Mouse (Mus musculus) heart, embryonic 14.5 days (tissue): ENCODE measurements around the gene Rbm3. TPM values are rescaled to one million over a fixed set of nuclear protein-coding genes. Genes with fewer than 3 reads are reported as not detected.
A peak's percentile ranks its signal among the peaks of the same experiment; 100 is the strongest.

Experiments
- ATAC-seq: fragments of 200-750 bp; cut with Nextera tagmentation; 2 replicates; pipeline ENCODE4 v1.8.0; 2017; ENCODE audit warnings: low read depth, moderate TSS enrichment; ENCODE audit not compliant: insufficient number of reproducible peaks, insufficient read depth, low FRiP score
- H3K27ac ChIP-seq, 2 experiments: fragments of 200-500 bp in 1 of 2; fragments of 300-500 bp in 1 of 2; sonication (generic) in 1 of 2; replicated peaks in 1 of 2; 2 replicates each; pipeline ENCODE4 v1.5.1; 2012 to 2014; ENCODE audit warnings: low read depth in 2 of 2, low read length in 2 of 2, control low read depth in 1 of 2, mild to moderate bottlenecking in 1 of 2, mixed read lengths in 1 of 2; ENCODE audit not compliant: control insufficient read depth in 1 of 2, insufficient read depth in 1 of 2
- H3K27me3 ChIP-seq: fragments of 300-500 bp; sonication (generic); 2 replicates; pipeline ENCODE4 v1.6.1; 2014; ENCODE audit warnings: mild to moderate bottlenecking, low read length, control low read depth; ENCODE audit not compliant: control insufficient read depth, insufficient read depth
- H3K36me3 ChIP-seq: fragments of 300-500 bp; sonication (generic); 2 replicates; pipeline ENCODE4 v1.6.1; 2014; ENCODE audit warnings: mild to moderate bottlenecking, control low read depth, low read length, mixed read lengths; ENCODE audit not compliant: control insufficient read depth, insufficient read depth
- H3K4me1 ChIP-seq, 2 experiments: fragments of 200-500 bp in 1 of 2; fragments of 300-500 bp in 1 of 2; sonication (generic) in 1 of 2; 2 replicates each; pipeline ENCODE4 v1.6.1; 2012 to 2014; ENCODE audit warnings: low read length in 2 of 2, control low read depth in 1 of 2, mixed read lengths in 1 of 2; ENCODE audit not compliant: control insufficient read depth in 2 of 2, insufficient read depth in 2 of 2
- H3K4me2 ChIP-seq: fragments of 300-500 bp; sonication (generic); 2 replicates; pipeline ENCODE4 v1.6.1; 2014; ENCODE audit warnings: mild to moderate bottlenecking, low read length
- H3K4me3 ChIP-seq, 2 experiments: fragments of 200-500 bp in 1 of 2; fragments of 300-500 bp in 1 of 2; sonication (generic) in 1 of 2; 2 replicates each; pipeline ENCODE4 v1.5.1; 2012 to 2014; ENCODE audit warnings: low read length in 2 of 2, mild to moderate bottlenecking in 2 of 2, control low read depth in 1 of 2, low read depth in 1 of 2, moderate library complexity in 1 of 2; ENCODE audit not compliant: control insufficient read depth in 1 of 2, insufficient read depth in 1 of 2
- H3K9ac ChIP-seq: fragments of 300-500 bp; sonication (generic); 2 replicates; pipeline ENCODE4 v1.6.1; 2014; ENCODE audit warnings: mild to moderate bottlenecking, low read length
- H3K9me3 ChIP-seq: fragments of 300-500 bp; sonication (generic); 2 replicates; pipeline ENCODE4 v1.6.1; 2016; ENCODE audit warnings: low read length, control low read depth; ENCODE audit not compliant: control insufficient read depth
- WGBS: fragments of 180-500 bp; shearing (Covaris S2); extraction: QIAGEN DNeasy Blood & Tissue Kit; methylation state at CpG from one replicate; pipeline ENCODE4 v1.1.7; 2014; 5-methylcytosine and 5-hydroxymethylcytosine counted together
- polyA plus RNA-seq: library from polyadenylated mRNA; unstranded; fragments of >200 nt; fragmentation: Nextera tagmentation; extraction: Ambion mirVana; gene quantifications from 2 replicates; pipeline ENCODE4 v1.2.1, GENCODE M21; 2014

The Rbm3 gene
- polyA plus RNA-seq, 1 experiment from 2014 or later, result 317 TPM

DNA sequence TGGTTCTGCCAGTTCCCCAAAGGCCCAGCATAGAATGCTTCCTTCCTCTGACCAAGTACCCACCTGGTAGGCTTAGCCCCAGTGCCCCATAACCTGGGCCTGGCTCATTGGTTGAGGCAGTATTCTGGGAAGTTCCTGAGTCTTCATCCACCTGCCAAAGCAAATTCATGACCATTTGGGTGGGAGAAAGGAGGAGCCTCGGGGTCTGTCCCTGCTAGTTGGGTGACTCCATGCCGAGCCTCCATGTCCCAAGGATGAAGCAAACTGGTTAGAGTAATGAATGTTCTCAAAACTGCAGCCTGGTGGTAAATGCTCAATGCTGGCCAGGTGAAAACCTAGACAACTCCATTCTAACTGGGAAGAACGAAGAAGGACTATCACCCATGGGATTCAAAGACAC is 4.6 kb downstream of the Rbm3 start:
- H3K27me3 ChIP-seq, result no peaks in the 10 kb centered on the region
- no peak overlapping the region for H3K4me2 ChIP-seq
- ATAC-seq, result no peak
- H3K9me3 ChIP-seq, result no peaks in the 10 kb centered on the region
- H3K4me1 ChIP-seq, result peaks cover 4 to 6% of the 10 kb centered on the region in 2 experiments; a peak in 2 of 4 replicates
- H3K36me3 ChIP-seq, result peaks cover 61% of the 10 kb centered on the region
- no peak overlapping the region for H3K27ac ChIP-seq
- no peak overlapping the region for H3K9ac ChIP-seq
- no peak overlapping the region for H3K4me3 ChIP-seq
- 66% methylated on average over 3 of the region's 3 CpGs for WGBS

DNA sequence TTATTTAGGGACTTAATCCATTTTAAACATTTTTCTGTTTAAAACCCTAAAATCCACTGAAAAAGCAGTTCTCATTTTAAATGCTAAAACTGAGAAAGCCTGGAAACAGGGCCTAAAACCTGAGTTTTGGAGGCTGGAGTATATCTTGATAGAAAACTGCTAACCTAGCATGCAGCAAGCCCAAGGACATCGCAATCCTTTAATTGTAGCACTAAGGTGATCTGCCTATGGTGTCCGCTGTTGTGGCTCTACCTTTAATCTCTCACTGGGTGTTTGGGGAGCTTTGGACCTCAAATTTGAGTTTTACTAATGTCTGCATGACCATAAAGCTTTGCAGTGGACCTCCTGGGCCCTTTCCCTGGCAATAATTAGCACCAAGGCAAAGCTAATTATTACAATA is 5.2 kb downstream of the Rbm3 start:
- H3K36me3 ChIP-seq, result peaks cover 61% of the 10 kb centered on the region
- H3K27me3 ChIP-seq, result no peaks in the 10 kb centered on the region
- H3K9ac ChIP-seq, result no peak overlapping the region
- no peaks in the 10 kb centered on the region for H3K9me3 ChIP-seq
- H3K4me2 ChIP-seq, result no peak overlapping the region
- WGBS, result 95% methylated on average over 2 of the region's 2 CpGs
- no peak for ATAC-seq
- H3K4me3 ChIP-seq, result no peak overlapping the region
- peaks cover 4 to 6% of the 10 kb centered on the region in 2 experiments; a peak in 2 of 4 replicates for H3K4me1 ChIP-seq
- no peak overlapping the region for H3K27ac ChIP-seq

DNA sequence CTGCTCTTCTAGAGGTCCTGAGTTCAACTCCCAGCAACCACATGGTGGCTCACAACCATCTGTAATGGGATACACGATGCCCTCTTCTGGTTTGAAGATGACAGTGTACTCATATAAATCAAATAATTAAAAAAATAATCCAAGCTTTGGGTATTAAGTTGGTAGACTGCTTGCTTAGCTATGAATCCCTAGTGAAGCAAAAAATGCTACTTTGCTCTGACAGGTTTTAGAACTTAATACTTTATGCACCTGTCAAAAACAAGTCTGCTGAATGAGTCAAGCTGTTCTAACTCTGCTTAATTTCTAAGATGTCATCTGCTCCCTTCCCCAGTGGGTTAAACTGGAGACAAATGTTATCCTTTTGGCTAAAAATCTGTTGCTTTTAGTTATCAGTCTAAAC is 6.2 kb downstream of the Rbm3 start:
- no peak overlapping the region for H3K4me2 ChIP-seq
- H3K27me3 ChIP-seq, result no peaks in the 10 kb centered on the region
- no peak overlapping the region for H3K9ac ChIP-seq
- 53% methylated on average over 1 of the region's 1 CpGs for WGBS
- ATAC-seq, result no peak
- H3K36me3 ChIP-seq, result peaks cover 60% of the 10 kb centered on the region
- no peak overlapping the region for H3K27ac ChIP-seq
- no peak overlapping the region for H3K4me3 ChIP-seq
- no peaks in the 10 kb centered on the region for H3K9me3 ChIP-seq
- peaks cover 4 to 6% of the 10 kb centered on the region in 2 experiments; a peak in 2 of 4 replicates for H3K4me1 ChIP-seq

DNA sequence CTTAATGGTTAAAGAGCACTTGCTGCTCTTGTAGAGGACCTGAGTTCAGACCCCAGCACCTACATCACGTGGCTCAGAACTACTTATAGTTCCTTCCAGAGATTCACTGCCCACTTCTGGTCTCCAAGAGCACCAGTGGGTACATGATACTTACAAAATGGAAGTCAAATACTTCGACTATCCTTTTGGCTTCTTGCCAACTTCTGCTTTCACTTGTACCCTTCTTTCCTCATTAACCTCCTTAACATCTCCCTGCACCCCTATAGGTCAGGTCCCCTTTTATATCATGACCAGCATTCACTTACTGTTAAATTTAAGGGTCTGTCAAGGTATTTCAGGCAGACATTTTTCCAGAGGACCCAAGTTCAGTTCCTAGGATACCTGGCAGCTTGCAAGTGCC is 9.8 kb downstream of the Rbm3 start:
- ATAC-seq, result no peak
- H3K27me3 ChIP-seq, result no peaks in the 10 kb centered on the region

DNA sequence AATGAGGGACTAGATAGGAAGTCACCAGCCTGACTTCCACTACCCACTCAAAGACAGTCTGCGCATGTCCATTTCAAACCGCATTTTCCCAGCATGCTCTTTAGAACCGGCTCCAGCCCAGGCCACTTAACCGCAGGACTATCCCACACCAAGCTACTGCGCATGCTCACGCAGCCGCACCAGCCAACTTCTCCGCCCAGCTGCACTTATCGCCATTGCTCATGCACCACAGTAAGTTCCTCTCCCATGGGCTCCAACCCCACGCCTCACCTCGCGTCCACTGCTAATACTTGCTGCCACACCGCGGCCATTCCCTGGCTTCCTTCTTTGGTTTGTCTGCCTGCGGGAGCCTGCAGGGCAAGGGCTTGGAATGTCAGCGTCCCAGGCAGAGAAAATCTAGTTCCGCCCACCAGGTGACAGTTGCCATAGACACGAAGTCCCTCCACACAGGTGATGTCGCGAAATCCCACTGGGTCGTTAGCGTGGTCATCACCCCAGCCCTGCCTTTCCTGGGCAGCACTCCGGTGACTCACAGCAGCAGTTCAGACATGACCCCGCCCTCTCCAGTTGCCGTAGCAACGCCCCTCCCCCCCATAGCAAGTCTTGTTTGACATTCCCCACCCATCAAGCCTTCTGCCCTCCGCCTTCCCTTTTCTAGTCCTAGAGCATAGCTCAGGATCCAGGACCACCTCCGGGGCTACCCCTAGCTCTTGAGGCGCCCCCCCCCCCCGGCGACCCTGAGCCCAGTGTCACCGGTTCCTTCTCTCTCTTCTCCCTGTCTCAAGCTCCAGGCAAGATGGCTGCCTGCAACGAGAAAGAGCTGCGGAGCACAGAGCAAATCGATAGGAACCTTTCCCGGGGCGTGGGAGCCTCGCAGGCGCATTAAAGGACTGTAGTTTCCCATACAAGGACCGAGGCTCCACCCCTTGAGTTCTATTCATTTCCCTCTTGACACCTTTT is 13.4 kb downstream of the Rbm3 start, which contains the start of gene Wdr13:
TSS of gene Wdr13 (minus strand) at position 876 of the 960 bp plus-strand sequence.
- peaks cover 28% of the 10 kb centered on the region for H3K36me3 ChIP-seq
- 19% methylated on average over 37 of the region's 40 CpGs for WGBS

More for the DNA sequence above, 9.8 kb downstream of the Rbm3 start:
- no peaks in the 10 kb centered on the region for H3K9me3 ChIP-seq
- H3K4me3 ChIP-seq, result no peak overlapping the region
- H3K27ac ChIP-seq, result no peak overlapping the region
- peaks cover 29% of the 10 kb centered on the region for H3K36me3 ChIP-seq
- 51% methylated on average over 2 of the region's 2 CpGs for WGBS
- no peak overlapping the region for H3K4me2 ChIP-seq
- H3K4me1 ChIP-seq, result 0 out of 4 replicates have a peak, but pooled peaks cover 0 to 4% of the 10 kb centered on the region in 2 experiments
- H3K9ac ChIP-seq, result no peak overlapping the region

DNA sequence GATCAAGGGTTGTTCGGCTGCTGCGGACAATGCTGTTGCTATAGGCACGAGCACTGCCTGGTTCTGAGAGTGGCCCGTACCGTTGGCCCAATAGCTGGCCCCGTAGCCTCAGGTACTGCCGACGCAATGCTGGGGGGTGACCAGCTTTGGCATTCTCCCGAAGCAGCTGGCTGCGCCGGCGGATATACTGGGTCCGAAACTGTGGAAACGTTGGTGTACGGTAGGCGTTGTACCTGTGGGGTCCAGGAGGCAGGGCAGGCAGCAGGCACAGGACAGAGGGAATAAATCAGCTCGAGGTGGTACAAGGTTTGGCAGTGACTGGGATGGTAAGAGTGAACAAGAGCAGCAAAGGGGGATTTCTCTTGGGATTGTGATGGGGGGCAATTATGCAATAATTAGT is 14.3 kb downstream of the Rbm3 start:
- Histone ChIP-seq H3K27ac (peak overlapping the region in 1 of 2 experiments; percentile 97; a peak in 1 of 4 replicates), H3K27me3 (no peaks in the 10 kb centered on the region), H3K4me3 (peak overlapping the region in 1 of 2 experiments; percentile 51; a peak in 3 of 4 replicates), H3K9ac (0 out of 2 replicates have a peak overlapping the region, but pooled peaks have one; percentile 25), H3K4me1 (0 out of 4 replicates have a peak, but pooled peaks cover 0 to 4% of the 10 kb centered on the region in 2 experiments), H3K36me3 (peaks cover 36% of the 10 kb centered on the region), H3K4me2 (peak overlapping the region; percentile 68), H3K9me3 (no peaks in the 10 kb centered on the region)
- 82% methylated on average over 17 of the region's 17 CpGs for WGBS
- no peak for ATAC-seq

More for the DNA sequence above, 13.4 kb downstream of the Rbm3 start, which contains the start of gene Wdr13:
- H3K4me3 ChIP-seq, result peak within 1 kb of the TSS; percentile 51 to 88
- 0 out of 4 replicates have a peak, but pooled peaks cover 0 to 4% of the 10 kb centered on the region in 2 experiments for H3K4me1 ChIP-seq
- peak; percentile 88 for ATAC-seq
- H3K27me3 ChIP-seq, result no peaks in the 10 kb centered on the region
- H3K4me2 ChIP-seq, result peak within 1 kb of the TSS; percentile 68
- peak within 1 kb of the TSS; percentile 97 to 100 for H3K27ac ChIP-seq
- peak within 1 kb of the TSS; percentile 82 for H3K9ac ChIP-seq
- H3K9me3 ChIP-seq, result no peaks in the 10 kb centered on the region

DNA sequence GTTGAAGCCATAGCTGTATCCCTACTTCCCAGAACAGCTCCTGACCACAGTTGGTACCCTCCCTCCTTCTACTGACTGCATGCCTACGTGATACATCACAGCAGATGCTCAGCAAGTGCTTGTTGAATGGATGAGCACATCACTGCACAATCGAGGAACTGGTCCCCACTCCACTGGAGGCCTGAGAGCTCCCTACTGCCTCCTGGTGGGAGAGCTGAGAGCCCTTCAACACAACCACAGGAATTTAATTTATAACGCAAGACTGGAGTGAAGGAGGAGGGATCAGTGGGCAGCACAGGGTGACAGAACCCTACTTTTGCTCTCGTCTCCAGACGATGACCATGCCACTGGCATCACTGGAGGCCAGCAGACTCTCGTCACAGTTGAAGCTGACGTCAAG is 20.4 kb downstream of the Rbm3 start:
- no peaks in the 10 kb centered on the region for H3K4me1 ChIP-seq
- 76% methylated on average over 7 of the region's 7 CpGs for WGBS
- ATAC-seq, result no peak
- no peak overlapping the region for H3K27ac ChIP-seq
- H3K4me3 ChIP-seq, result no peak overlapping the region
- no peak overlapping the region for H3K4me2 ChIP-seq
- no peaks in the 10 kb centered on the region for H3K27me3 ChIP-seq
- no peaks in the 10 kb centered on the region for H3K9me3 ChIP-seq
- H3K36me3 ChIP-seq, result peaks cover 50% of the 10 kb centered on the region
- H3K9ac ChIP-seq, result no peak overlapping the region
